Mouse (Mus musculus) lung, postnatal 0 days (tissue): ENCODE data around the gene Socs3. TPM values are rescaled to one million over a fixed set of nuclear protein-coding genes. Genes with fewer than 3 reads are reported as not detected.

Experiments used
- ATAC-seq: fragments of 200-750 bp; cut with Nextera tagmentation; 2 replicates; pipeline ENCODE4 v1.8.0; 2017; ENCODE audit warnings: moderate library complexity
- DNase-seq: peaks from one replicate; pipeline ENCODE4 v3.0.0-alpha.2; 2016; ENCODE audit warnings: low spot score
- H3K27ac ChIP-seq: fragments of 300-500 bp; sonication (generic); 2 replicates; pipeline ENCODE4 v1.5.1; 2014; ENCODE audit warnings: antibody characterized with exemption, mild to moderate bottlenecking, low read length, mixed read lengths
- H3K27me3 ChIP-seq: fragments of 300-500 bp; sonication (generic); replicated peaks from 2 replicates; pipeline ENCODE4 v1.6.1; 2014; ENCODE audit warnings: low read length, mixed read lengths; ENCODE audit not compliant: insufficient read depth
- H3K36me3 ChIP-seq: fragments of 300-500 bp; sonication (generic); 2 replicates; pipeline ENCODE4 v1.6.1; 2014; ENCODE audit warnings: low read length, mixed read lengths; ENCODE audit not compliant: insufficient read depth
- H3K4me1 ChIP-seq: fragments of 300-500 bp; sonication (generic); 2 replicates; pipeline ENCODE4 v1.6.1; 2014; ENCODE audit warnings: antibody characterized with exemption, low read depth, low read length, mixed read lengths; ENCODE audit not compliant: insufficient read depth
- H3K4me2 ChIP-seq: fragments of 300-500 bp; sonication (generic); replicated peaks from 2 replicates; pipeline ENCODE4 v1.6.1; 2014; ENCODE audit warnings: low read depth, mild to moderate bottlenecking, low read length, moderate library complexity, mixed read lengths
- H3K4me3 ChIP-seq: fragments of 300-500 bp; sonication (generic); 2 replicates; pipeline ENCODE4 v1.5.1; 2014; ENCODE audit warnings: low read depth, low read length
- H3K9ac ChIP-seq: fragments of 300-500 bp; sonication (generic); replicated peaks from 2 replicates; pipeline ENCODE4 v1.6.1; 2014; ENCODE audit warnings: low read depth, mild to moderate bottlenecking
- H3K9me3 ChIP-seq: fragments of 300-500 bp; sonication (generic); 2 replicates; pipeline ENCODE4 v1.6.1; 2016; ENCODE audit warnings: low read length, mixed read lengths
- CTCF ChIP-seq: IDR thresholded peaks from 2 replicates; pipeline ENCODE4 v1.5.1; 2016; ENCODE audit warnings: antibody characterized with exemption, mild to moderate bottlenecking
- EP300 ChIP-seq: IDR thresholded peaks from 2 replicates; pipeline ENCODE4 v1.6.1; 2016; ENCODE audit warnings: antibody characterized with exemption, mild to moderate bottlenecking, control low read depth
- WGBS: fragments of 180-500 bp; shearing (Covaris S2); extraction: QIAGEN DNeasy Blood & Tissue Kit; methylation state at CpG from one replicate; pipeline ENCODE4 v1.1.7; 2014; 5-methylcytosine and 5-hydroxymethylcytosine counted together
- polyA plus RNA-seq: library from polyadenylated mRNA; unstranded; fragments of >200 nt; fragmentation: Nextera tagmentation; extraction: Ambion mirVana; gene quantifications from 2 replicates; pipeline ENCODE4 v1.2.1, GENCODE M21; 2015

Gene Socs3
- polyA plus RNA-seq, 1 experiment from 2014 or later, result 27.5 TPM

- H3K27ac ChIP-seq, result 0 out of 2 replicates have a peak overlapping the region, but pooled peaks have one; percentile 49
- WGBS, result 61% methylated on average over 9 of the region's 9 CpGs
These were observed 15.0 kb downstream of the Socs3 start for GRCm38 (mm10) chr11:117954819-117955218.

DNA sequence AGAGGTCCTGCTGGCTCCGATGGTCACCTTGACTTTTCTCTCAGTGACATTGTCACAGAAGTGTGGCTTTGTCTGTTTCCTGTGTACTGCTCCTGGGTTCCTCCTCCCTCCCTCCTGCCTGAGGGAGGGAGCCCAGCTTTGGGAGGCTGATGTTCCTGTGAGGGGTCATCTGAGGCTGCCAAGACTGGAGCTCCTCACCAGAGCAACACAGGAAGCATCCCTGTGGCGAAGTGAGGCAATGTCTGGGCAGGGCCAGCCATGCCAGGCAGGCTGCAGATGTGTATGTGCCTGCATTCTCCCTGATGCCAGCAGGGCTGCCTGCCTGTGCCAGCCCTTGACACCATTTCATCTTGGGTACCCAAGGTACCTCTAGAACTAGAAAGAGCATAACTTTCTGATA is 15.8 kb downstream of the Socs3 start:
- ATAC-seq (no peak), DNase-seq (no peak)
- H3K4me3 ChIP-seq, result no peak overlapping the region
- no peak for TF ChIP-seq EP300
- TF ChIP-seq CTCF, result peak; percentile 45
- no peaks in the 10 kb centered on the region for H3K9me3 ChIP-seq
- no peaks in the 10 kb centered on the region for H3K27me3 ChIP-seq
- 60% methylated on average over 2 of the region's 2 CpGs for WGBS
- peaks cover 18% of the 10 kb centered on the region; the same call in 1 of the 2 replicates for H3K4me1 ChIP-seq
- H3K4me2 ChIP-seq, result no peak overlapping the region
- no peaks in the 10 kb centered on the region for H3K36me3 ChIP-seq
- H3K27ac ChIP-seq, result no peak overlapping the region
- no peak overlapping the region for H3K9ac ChIP-seq

More at GRCm38 (mm10) chr11:117954819-117955218, 15.0 kb downstream of the Socs3 start:
- H3K9me3 ChIP-seq, result no peaks in the 10 kb centered on the region
- DNase-seq (no peak), ATAC-seq (no peak)
- H3K4me1 ChIP-seq, result peaks cover 22% of the 10 kb centered on the region; the same call in 1 of the 2 replicates
- H3K36me3 ChIP-seq, result no peaks in the 10 kb centered on the region
- no peak for TF ChIP-seq CTCF
- no peak for TF ChIP-seq EP300
- no peaks in the 10 kb centered on the region for H3K27me3 ChIP-seq
- H3K4me3 ChIP-seq, result no peak overlapping the region
- H3K9ac ChIP-seq, result no peak overlapping the region
- no peak overlapping the region for H3K4me2 ChIP-seq

DNA sequence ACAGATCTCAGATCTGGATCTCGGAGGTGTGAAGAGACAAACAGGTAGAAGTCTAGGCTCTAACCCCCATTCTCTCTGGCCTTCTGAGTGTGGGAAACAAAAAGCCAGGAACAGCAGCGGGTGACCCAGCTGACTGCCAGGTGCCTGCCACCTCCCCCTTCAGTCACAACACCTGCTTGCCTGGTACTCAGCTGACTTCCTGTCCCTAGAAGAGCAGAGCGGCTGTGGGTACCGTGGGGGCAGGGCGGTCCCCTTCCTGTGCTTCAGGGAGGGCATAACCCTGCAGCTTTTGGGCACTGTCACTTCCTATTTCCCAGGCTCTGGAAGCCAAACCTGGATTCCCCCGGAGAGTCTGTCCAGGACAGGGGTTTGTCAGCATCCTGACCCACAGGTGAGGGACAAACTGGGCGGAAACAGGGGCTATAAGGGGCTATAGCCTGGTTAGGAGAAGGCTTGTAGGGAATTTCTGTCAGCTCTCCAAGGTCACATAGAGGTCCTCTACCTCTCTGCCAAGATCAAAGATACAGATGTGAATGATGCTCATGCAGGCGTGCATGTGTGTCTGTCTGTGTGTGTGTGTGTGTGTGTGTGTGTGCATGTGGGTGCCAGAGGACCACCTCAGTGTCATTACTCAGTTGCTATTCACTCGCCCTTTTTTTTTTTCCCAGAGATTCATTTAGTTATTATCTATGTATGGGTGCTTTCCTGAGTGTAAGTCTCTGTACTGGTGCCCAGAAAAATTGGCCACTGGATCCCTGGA is 17.5 kb downstream of the Socs3 start:
- no peak for TF ChIP-seq EP300
- no peak for TF ChIP-seq CTCF
- Histone ChIP-seq H3K4me2 (no peak overlapping the region), H3K9me3 (no peaks in the 10 kb centered on the region), H3K36me3 (no peaks in the 10 kb centered on the region), H3K9ac (no peak overlapping the region), H3K27ac (no peak overlapping the region), H3K27me3 (no peaks in the 10 kb centered on the region), H3K4me1 (peaks cover 10% of the 10 kb centered on the region; the same call in 1 of the 2 replicates), H3K4me3 (no peak overlapping the region)
- ATAC-seq, result no peak
- no peak for DNase-seq
- WGBS, result 55% methylated on average over 9 of the region's 9 CpGs

GRCm38 (mm10) chr11:117951391-117951790 is 18.5 kb downstream of the Socs3 start:
- Histone ChIP-seq H3K4me3 (no peak overlapping the region), H3K4me1 (peaks cover 10% of the 10 kb centered on the region; the same call in 1 of the 2 replicates), H3K27me3 (no peaks in the 10 kb centered on the region), H3K9me3 (no peaks in the 10 kb centered on the region), H3K9ac (no peak overlapping the region), H3K4me2 (no peak overlapping the region), H3K27ac (no peak overlapping the region), H3K36me3 (no peaks in the 10 kb centered on the region)
- ATAC-seq (no peak), DNase-seq (no peak)
- 85% methylated on average over 6 of the region's 6 CpGs for WGBS
- TF ChIP-seq CTCF (no peak), EP300 (no peak)

DNA sequence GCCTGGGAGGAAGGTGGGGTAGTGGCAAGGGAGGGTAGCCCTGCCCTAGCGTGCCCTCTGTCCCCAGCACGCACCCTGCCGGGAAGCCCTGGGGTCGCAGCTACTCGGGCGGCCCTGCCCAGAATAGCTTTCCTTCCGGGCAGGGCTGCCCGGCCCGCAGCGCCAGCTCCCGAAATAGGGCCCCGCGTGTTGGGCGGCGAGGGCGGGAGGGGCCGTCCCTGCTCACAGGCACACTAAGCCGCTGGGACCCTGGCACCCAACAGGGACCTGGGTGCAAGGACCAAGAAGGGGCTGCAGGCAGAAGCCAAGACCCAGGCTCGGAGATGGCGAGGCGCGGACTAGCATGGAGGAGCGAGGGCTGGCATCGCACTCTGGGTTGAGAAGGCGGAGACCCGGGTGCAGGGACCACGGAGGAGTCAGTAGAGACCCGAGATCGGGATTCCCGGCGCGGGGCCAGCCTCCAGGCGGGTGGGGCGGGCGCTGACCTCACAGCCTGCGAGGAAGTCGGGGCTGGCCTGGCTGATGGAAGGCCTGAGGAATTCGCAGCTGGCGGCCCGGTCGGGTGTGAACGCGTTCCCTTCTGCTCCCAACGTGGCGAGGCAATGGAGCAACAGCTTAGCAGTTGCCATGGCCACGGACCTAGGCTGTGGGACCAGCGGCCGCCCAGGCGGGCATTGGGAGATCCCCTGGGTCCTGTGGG is 20.3 kb downstream of the Socs3 start:
- Histone ChIP-seq H3K9me3 (no peaks in the 10 kb centered on the region), H3K27me3 (no peaks in the 10 kb centered on the region), H3K4me3 (peak overlapping the region; percentile 26), H3K27ac (peak overlapping the region; percentile 86), H3K9ac (peak overlapping the region; percentile 41; the same call in 1 of the 2 replicates), H3K36me3 (no peaks in the 10 kb centered on the region), H3K4me2 (peak overlapping the region; percentile 58), H3K4me1 (peaks cover 4% of the 10 kb centered on the region)
- TF ChIP-seq CTCF (peak; percentile 61), EP300 (no peak)
- DNase-seq (peak; percentile 97), ATAC-seq (peak; percentile 92)
- WGBS, result 3% methylated on average over 48 of the region's 49 CpGs

DNA sequence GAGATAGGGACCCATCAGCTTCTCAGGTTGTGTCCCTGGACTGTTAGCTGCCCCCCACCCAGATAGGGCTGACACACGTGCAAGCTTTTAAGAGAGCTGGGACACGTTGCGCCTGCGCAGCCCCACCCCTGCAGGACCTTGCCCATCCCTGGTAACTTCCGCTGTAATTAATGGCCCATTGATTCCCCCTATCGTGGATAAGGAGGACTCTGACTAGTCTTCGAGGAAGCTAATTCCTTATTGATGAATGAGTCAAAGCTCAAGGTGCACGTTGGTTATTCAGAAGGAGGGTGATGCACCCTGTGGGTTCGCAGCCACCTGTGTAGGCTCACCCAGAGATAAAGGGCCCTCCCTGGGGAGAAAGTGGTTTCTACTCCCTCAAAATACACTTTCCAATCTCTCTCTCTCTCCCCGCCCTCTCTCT is 22.8 kb downstream of the Socs3 start:
- H3K4me2 ChIP-seq, result no peak overlapping the region
- ATAC-seq (no peak), DNase-seq (no peak)
- no peak overlapping the region for H3K4me3 ChIP-seq
- H3K27me3 ChIP-seq, result no peaks in the 10 kb centered on the region
- no peaks in the 10 kb centered on the region for H3K36me3 ChIP-seq
- peaks cover 3% of the 10 kb centered on the region for H3K4me1 ChIP-seq
- 68% methylated on average over 10 of the region's 10 CpGs for WGBS
- no peak overlapping the region for H3K9ac ChIP-seq
- TF ChIP-seq CTCF, result no peak
- no peak for TF ChIP-seq EP300
- no peaks in the 10 kb centered on the region for H3K9me3 ChIP-seq
- no peak overlapping the region; the same call in 1 of the 2 replicates for H3K27ac ChIP-seq
